Mouse (Mus musculus) forebrain, embryonic 10.5 days (tissue): ENCODE measurements at regions not wholly inside any gene's neighbourhood (a gene's known extent, or its start where the extent isn't known, plus 50 kb on each side); places are given as distances from the start of the nearest gene placed in this dataset.

Experiments used
- DNase-seq: peaks from one replicate; pipeline ENCODE4 v3.0.0-alpha.2; 2017; ENCODE audit warnings: low spot score; ENCODE audit errors: extremely low spot score
- H3K27ac ChIP-seq: fragments of 300-500 bp; sonication (generic); 2 replicates; pipeline ENCODE4 v1.5.1; 2016; ENCODE audit warnings: mild to moderate bottlenecking
- H3K27me3 ChIP-seq: fragments of 300-500 bp; sonication (generic); 2 replicates; pipeline ENCODE4 v1.6.1; 2016; ENCODE audit warnings: mild to moderate bottlenecking; ENCODE audit not compliant: poor library complexity, severe bottlenecking
- H3K36me3 ChIP-seq: fragments of 300-500 bp; sonication (generic); replicated peaks from 2 replicates; pipeline ENCODE4 v1.6.1; 2016; ENCODE audit warnings: mild to moderate bottlenecking, moderate library complexity
- H3K4me1 ChIP-seq: fragments of 300-500 bp; sonication (generic); 2 replicates; pipeline ENCODE4 v1.6.1; 2016
- H3K4me3 ChIP-seq: fragments of 300-500 bp; sonication (generic); 2 replicates; pipeline ENCODE4 v1.5.1; 2016; ENCODE audit warnings: mild to moderate bottlenecking, moderate library complexity
- H3K9me3 ChIP-seq: fragments of 300-500 bp; sonication (generic); 2 replicates; pipeline ENCODE4 v1.6.1; 2016; ENCODE audit warnings: mild to moderate bottlenecking, moderate library complexity
- WGBS: fragments of 180-500 bp; shearing (Covaris S2); methylation state at CpG from one replicate; pipeline ENCODE4 v1.1.7; 2016; 5-methylcytosine and 5-hydroxymethylcytosine counted together

DNA sequence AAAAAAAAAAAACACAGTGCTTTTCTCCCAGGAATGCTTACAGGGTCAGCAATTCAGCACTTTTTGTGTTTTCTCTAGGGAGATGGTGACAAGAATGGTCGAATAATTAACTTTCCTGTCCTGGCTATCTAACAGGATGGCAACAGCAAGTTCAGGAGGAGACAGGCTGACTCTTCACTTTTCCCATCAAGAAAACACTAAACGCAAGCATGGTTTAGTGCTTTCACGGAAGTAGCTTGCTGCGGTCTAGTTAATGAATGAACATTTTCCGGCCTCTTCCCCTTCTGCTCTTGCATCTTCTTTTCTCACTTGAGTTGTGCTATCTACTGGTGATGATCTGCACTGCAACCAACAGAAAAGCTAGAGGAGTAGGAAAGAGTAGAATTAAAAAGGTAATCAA lies 463.6 kb upstream of the Igfbp7 start:
- Histone ChIP-seq H3K27me3 (no peaks in the 10 kb centered on the region), H3K4me3 (no peak overlapping the region), H3K27ac (no peak overlapping the region), H3K9me3 (no peaks in the 10 kb centered on the region), H3K36me3 (no peaks in the 10 kb centered on the region), H3K4me1 (no peaks in the 10 kb centered on the region)
- 94% methylated on average over 5 of the region's 5 CpGs for WGBS
- no peak for DNase-seq

DNA sequence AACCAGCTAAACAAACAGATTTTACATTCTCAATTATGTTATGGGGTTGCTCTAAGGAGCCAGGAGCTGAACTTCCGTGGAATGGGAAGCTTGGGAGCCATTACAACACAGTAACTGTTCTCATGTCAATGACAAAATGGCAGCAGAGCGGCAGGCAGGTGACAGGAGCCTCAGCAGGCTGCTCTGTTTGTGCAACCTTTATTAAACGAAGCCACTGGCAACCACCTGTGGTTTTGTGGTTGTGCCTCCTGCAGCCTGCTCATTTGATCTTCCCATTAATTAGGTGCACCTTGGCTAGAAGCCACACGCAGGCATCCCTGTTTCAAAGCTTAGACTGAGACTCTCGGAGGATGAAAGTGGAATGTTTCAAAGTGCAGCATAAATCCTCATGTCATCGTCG lies 457.5 kb upstream of the Igfbp7 start:
- no peaks in the 10 kb centered on the region for H3K4me1 ChIP-seq
- no peaks in the 10 kb centered on the region for H3K27me3 ChIP-seq
- WGBS = 76% methylated on average over 7 of the region's 7 CpGs
- no peaks in the 10 kb centered on the region for H3K36me3 ChIP-seq
- H3K9me3 ChIP-seq = no peaks in the 10 kb centered on the region
- H3K27ac ChIP-seq = no peak overlapping the region
- no peak for DNase-seq
- H3K4me3 ChIP-seq = no peak overlapping the region

DNA sequence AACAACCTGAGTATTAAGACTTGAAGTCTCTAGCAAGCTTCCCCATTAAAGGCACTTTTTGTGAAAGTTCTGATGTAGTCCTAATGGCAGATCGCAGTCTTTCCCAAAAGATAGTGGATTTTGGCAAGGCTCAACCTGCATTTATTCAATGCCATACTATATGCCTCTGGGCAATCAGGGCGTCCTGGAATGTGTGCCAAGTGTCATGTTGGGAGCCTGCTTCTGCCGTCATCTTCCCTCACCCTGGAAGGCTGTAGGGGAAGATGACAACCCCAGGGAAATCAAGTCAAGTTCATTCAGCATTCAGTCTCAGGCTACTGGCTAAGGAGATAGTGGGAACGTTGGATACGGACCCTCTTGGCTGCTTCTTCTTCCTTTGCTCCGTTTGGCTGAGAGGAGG lies 447.4 kb upstream of the Igfbp7 start:
- Histone ChIP-seq H3K9me3 (no peaks in the 10 kb centered on the region), H3K4me1 (no peaks in the 10 kb centered on the region), H3K27ac (no peak overlapping the region), H3K4me3 (no peak overlapping the region), H3K36me3 (no peaks in the 10 kb centered on the region), H3K27me3 (no peaks in the 10 kb centered on the region)
- WGBS = 87% methylated on average over 6 of the region's 6 CpGs
- DNase-seq = no peak

DNA sequence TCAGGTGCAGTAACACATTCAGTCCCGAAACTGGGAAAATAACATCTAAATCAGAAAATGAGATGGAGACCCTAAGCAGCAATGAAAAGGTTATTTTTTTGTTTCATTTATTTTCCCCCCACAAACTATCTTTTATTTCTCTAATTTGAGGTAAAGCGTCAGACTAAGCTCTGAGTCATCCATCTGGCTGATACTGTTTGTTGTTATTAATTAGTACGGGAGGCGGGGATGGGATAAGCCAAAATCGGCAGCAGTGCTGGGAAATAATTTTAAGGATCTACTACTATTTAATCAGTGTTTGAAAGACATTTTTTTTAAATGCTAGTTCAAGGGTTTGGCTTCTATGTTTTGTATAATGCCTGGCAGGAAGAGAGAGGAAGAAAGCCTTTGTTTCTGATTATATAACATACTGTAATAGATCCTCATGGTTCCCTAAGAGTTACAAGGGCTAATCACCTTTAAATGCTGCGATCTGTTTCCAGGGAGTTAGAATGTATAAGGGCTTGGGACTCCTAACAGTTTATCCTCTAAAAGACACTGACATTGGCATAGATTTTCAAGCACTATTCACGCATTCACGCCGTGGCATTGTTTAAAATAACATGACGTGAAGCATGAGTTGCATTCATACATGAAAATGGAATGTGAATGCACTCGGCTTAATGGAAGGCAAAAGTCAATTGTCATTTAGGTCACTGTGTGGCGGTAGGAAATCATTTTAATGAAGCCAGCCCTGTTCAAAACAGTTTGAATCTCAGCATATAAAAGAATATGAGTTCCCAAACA lies 446.4 kb upstream of the Igfbp7 start:
- no peak for DNase-seq
- Histone ChIP-seq H3K9me3 (no peaks in the 10 kb centered on the region), H3K36me3 (no peaks in the 10 kb centered on the region), H3K4me3 (no peak overlapping the region), H3K4me1 (no peaks in the 10 kb centered on the region), H3K27me3 (no peaks in the 10 kb centered on the region), H3K27ac (no peak overlapping the region)
- WGBS = 92% methylated on average over 12 of the region's 12 CpGs

DNA sequence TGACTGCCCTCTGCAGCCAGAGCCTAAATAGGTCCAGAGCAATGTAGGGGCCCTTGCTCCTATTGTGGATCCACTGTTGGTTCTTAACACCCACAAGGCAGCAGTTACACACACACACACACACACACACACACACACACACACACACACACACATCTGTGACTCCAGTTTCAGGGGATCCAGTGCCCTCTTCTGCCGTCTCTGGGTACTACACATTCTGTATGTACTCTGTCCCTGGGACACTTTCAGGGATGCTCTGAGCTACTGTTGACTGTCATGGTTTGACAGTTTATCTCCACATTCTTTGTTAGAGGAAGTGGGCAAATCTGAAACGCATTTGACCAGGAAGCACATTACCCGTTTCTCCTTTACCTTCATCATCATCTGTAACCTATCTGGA lies 443.8 kb upstream of the Igfbp7 start:
- no peaks in the 10 kb centered on the region for H3K27me3 ChIP-seq
- no peaks in the 10 kb centered on the region for H3K4me1 ChIP-seq
- no peaks in the 10 kb centered on the region for H3K36me3 ChIP-seq
- no peak overlapping the region for H3K4me3 ChIP-seq
- H3K27ac ChIP-seq = no peak overlapping the region
- H3K9me3 ChIP-seq = no peaks in the 10 kb centered on the region
- WGBS = 93% methylated on average over 3 of the region's 3 CpGs
- no peak for DNase-seq

DNA sequence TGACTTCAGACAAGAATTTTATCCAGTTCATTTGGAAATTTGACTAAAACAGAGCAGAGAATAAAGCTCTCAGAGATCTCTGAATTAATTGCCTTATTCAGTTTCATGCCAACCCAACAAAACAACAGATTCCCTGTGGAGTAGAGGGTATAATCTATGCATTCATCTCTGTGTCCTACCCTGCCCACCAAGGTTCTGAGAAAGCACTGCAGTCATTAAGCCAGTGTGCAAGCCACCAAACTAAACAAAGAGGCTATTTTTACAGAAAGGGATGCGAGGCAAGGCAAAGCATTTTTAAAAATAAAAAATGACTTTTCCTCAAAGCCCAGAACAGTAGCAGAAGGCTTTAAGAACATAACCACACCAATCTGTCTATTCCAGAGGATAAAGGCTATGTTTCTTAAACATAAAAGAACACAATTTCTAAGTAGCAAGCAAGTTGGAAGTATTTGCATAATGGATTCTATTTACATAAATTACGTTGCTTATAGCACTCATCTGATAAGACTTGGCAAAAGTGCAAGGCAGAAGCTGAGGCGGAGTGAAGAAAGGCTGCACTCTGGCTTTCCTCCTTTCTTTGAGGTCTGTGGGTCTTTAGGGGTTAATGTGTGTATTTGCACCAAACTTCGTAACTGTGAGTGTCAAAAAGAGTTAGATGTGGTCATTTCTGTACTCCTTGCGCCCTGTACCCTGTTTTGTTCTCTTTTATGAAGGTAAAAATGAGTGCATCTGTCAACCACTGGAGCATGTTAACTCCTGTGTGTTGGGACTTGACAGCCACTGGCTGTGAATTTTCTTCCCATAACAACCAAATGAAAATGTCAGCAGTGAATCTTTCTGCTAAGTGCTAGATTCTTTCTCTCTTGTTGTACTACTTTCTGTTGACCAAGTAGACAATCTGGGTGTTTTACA lies 430.6 kb upstream of the Igfbp7 start:
- no peaks in the 10 kb centered on the region for H3K9me3 ChIP-seq
- H3K27me3 ChIP-seq = no peaks in the 10 kb centered on the region
- DNase-seq = no peak
- no peak overlapping the region for H3K27ac ChIP-seq
- no peak overlapping the region for H3K4me3 ChIP-seq
- H3K36me3 ChIP-seq = no peaks in the 10 kb centered on the region
- 62% methylated on average over 5 of the region's 5 CpGs for WGBS
- peaks cover 11% of the 10 kb centered on the region for H3K4me1 ChIP-seq

DNA sequence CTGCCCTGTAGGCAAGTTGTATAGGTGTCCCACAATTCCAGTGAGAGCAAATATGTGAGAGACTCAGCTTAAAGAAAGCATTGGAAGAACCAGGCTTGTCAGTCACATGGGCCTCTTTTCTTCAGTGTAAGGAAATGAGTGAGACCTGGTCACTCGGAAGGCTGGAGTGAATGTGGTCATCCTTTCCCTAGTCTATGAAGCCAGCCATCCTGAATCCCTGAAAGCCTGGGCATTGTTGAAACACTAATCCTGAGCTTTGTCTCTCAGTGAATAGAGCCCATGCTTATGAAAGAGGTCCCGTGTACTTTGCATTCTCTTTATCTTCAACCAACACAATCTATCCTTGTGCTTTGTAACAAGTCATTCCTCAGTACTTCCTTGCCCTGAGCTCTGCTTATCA lies 420.1 kb upstream of the Igfbp7 start:
- Histone ChIP-seq H3K9me3 (peaks cover 5% of the 10 kb centered on the region; the same call in 1 of the 2 replicates), H3K27ac (0 out of 2 replicates have a peak overlapping the region, but pooled peaks have one; percentile 25), H3K4me3 (no peak overlapping the region), H3K27me3 (no peaks in the 10 kb centered on the region), H3K4me1 (0 out of 2 replicates have a peak, but pooled peaks cover 2% of the 10 kb centered on the region), H3K36me3 (no peaks in the 10 kb centered on the region)
- DNase-seq = no peak
- WGBS = 52% methylated on average over 2 of the region's 2 CpGs

DNA sequence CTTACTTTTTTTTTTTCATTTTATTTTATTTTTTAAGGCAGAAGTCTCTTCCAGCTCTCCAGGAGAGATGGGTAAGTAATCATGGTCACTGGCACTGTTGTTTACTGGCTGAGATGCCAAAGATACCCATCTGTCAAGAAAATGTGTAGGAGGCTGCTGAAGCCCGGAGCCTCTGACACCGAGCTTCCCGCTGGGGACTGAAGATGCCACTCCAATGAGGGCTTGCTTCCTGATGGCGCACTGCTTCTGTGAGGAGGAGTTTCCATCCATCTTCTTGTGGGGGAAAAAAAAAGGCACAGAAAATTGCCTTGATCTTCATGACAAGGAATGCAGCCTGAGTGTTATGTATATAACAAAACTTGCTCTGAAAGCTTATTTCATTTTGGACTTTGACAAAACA lies 418.2 kb upstream of the Igfbp7 start:
- WGBS = 96% methylated on average over 4 of the region's 4 CpGs
- H3K9me3 ChIP-seq = peaks cover 5% of the 10 kb centered on the region; the same call in 1 of the 2 replicates
- no peak overlapping the region for H3K27ac ChIP-seq
- no peak overlapping the region for H3K4me3 ChIP-seq
- no peaks in the 10 kb centered on the region for H3K27me3 ChIP-seq
- no peaks in the 10 kb centered on the region for H3K36me3 ChIP-seq
- H3K4me1 ChIP-seq = 0 out of 2 replicates have a peak, but pooled peaks cover 2% of the 10 kb centered on the region
- no peak for DNase-seq

DNA sequence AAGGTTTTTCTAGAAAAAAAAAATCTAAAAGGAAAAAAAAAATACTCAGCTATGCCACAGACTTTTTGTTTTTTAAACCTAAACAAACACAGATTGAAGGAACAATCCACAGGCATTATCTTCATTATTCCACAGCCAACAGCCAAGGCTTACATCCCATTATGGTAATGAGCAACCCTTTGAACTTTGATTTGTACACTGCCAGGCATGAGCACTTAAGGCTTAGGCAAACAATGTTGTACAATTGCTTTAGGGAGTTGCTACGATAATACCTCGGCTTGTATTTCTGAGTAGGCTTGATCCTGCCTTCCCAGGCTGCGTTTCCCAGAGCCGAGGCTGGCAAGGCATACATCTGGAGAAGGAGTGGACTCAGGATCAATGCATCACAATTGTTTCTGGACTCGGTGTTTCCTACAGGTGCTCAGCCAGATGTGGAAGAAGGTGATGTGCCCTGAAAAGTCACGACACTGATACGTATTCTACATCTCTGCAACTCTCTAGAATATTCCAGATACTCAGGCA lies 409.0 kb upstream of the Igfbp7 start:
- WGBS = 71% methylated on average over 7 of the region's 7 CpGs
- H3K4me1 ChIP-seq = peaks cover 6% of the 10 kb centered on the region; the same call in 1 of the 2 replicates
- H3K36me3 ChIP-seq = no peaks in the 10 kb centered on the region
- H3K4me3 ChIP-seq = no peak overlapping the region
- H3K27me3 ChIP-seq = no peaks in the 10 kb centered on the region
- DNase-seq = no peak
- no peaks in the 10 kb centered on the region for H3K9me3 ChIP-seq
- H3K27ac ChIP-seq = no peak overlapping the region

DNA sequence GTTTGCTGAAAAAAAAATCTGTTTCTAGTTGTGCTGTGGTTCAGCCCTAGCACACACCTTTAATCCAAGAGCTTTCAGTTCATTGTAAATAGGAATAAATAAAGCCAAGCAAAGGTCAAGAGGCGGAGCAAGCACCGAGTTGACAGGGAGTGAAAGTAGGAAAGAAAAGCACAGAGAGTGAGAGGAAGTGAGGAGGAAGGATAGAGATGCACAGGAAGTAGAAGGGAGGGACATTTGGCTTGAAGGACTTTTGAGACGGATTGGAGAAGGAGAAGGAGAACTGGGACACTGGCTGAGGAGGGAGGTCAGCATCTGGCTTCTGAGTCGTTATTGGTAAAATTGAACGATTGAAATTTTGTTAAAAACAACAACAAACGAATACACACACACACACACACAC lies 402.0 kb upstream of the Igfbp7 start:
- no peaks in the 10 kb centered on the region for H3K27me3 ChIP-seq
- no peaks in the 10 kb centered on the region for H3K4me1 ChIP-seq
- H3K4me3 ChIP-seq = no peak overlapping the region
- WGBS = 81% methylated on average over 6 of the region's 6 CpGs
- DNase-seq = no peak
- H3K36me3 ChIP-seq = no peaks in the 10 kb centered on the region
- H3K9me3 ChIP-seq = no peaks in the 10 kb centered on the region
- no peak overlapping the region for H3K27ac ChIP-seq

DNA sequence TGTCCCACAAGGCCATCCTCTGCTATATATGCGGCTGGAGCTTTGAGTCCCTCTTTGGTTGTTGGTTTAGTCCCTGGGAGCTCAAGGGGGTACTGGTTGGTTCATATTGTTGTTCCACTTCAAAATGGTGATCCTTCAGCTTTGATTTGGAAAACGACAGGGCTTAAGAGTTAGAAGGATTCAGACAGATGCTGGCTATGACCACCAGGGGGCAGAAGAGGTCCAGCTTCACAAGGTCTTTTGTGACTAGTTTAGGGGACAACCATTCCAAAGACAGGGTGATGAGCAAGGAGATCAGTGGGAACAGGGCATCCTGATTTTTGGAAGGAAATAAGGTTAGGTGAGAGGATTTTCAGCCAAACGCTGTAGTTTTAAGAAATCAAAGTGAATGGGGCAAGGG lies 399.9 kb upstream of the Igfbp7 start:
- Histone ChIP-seq H3K9me3 (no peaks in the 10 kb centered on the region), H3K4me3 (no peak overlapping the region), H3K27me3 (no peaks in the 10 kb centered on the region), H3K4me1 (peaks cover 3% of the 10 kb centered on the region), H3K36me3 (no peaks in the 10 kb centered on the region), H3K27ac (no peak overlapping the region)
- peak; percentile 70 for DNase-seq
- WGBS = 35% methylated on average over 3 of the region's 3 CpGs

DNA sequence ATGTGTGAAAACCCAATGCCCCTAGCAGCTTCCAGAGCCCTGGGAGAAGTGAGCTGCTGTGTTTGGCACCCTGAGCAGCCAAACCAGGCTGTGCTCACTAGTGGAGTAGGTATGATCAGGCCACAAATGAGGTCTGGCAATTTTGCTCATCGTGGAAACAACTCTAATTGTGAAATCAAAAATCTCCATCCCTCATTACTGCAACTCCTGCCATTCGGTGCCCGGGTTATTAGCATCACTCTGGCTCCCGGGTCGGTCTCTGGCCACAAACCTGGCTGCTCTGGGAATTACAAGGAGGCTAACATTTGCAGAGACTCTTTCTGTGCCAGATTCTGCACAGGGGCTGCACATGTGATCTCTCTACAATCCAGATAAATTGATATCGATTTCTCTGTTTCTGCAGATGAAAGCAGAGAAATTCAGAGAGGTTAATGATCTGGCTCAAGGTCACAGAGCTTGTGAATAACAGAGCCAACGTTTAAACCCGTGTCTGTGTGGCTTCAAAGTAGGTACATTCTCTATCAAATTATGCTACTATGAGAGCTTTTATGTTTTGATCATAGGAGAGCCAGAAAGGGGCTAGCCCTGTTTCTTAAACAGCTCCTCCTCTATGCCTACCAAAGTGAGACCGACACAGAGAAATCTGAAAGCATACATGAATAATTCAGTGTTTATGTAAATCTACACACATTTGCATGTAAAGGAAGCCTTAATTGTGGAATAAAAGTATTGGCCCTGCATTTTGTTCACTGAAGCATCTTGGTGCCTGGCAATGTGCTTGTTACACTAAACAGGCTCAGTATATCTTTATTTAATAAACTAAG lies 398.7 kb upstream of the Igfbp7 start:
- peaks cover 3% of the 10 kb centered on the region for H3K4me1 ChIP-seq
- H3K27ac ChIP-seq = no peak overlapping the region
- H3K36me3 ChIP-seq = no peaks in the 10 kb centered on the region
- no peaks in the 10 kb centered on the region for H3K27me3 ChIP-seq
- DNase-seq = no peak
- 81% methylated on average over 9 of the region's 9 CpGs for WGBS
- H3K4me3 ChIP-seq = no peak overlapping the region
- H3K9me3 ChIP-seq = no peaks in the 10 kb centered on the region
